In genomic region chr5:143760508-143760907, GRCm38 (mm10) we compare ENCODE assay signal across 35 mouse cellular contexts.
"Had no signal": no experiment of that assay in that cellular context is flagged by ENCODE, and none has a peak within 500 bp of the region (broad histone marks: within the 10 kb centered on the region; RNA-seq: fewer than 3 reads in every experiment).

No protein-coding gene starts in this region.

- ATAC-seq: hindbrain, embryonic 16.5 days; hindbrain, postnatal 0 days; inflammation-experienced regulatory T-cells, adult 6 months; intestine, embryonic 15.5 days; intestine, embryonic 16.5 days; intestine, postnatal 0 days had no signal

- H3K4me3 ChIP-seq: heart, adult 2 months; heart, embryonic 10.5 days; heart, embryonic 12.5 days; heart, embryonic 13.5 days; heart, embryonic 15.5 days; hindbrain, embryonic 10.5 days; hindbrain, embryonic 12.5 days; hindbrain, embryonic 13.5 days; hindbrain, embryonic 15.5 days; intestine, embryonic 15.5 days; kidney, embryonic 15.5 days; layer of hippocampus, adult 2 months had no signal

- H3K36me3 ChIP-seq: heart, embryonic 15.5 days; intestine, embryonic 15.5 days; kidney, embryonic 15.5 days had no signal

- DNase-seq: heart, adult 2 months; heart, postnatal 10 days; heart, postnatal 14 days; heart, postnatal 36 days; heart, postnatal 4 days; kidney, adult 11 months; kidney, adult 18-20 months; kidney, adult 2 months; kidney, adult 8-10 months; kidney, adult 9 months; kidney, postnatal 10 days; kidney, postnatal 14 days; kidney, postnatal 25 days; kidney, postnatal 36 days; kidney, postnatal 4 days; layer of hippocampus, adult 9-11 months; layer of hippocampus, postnatal 36 days had no signal

- H3K27me3 ChIP-seq: heart, embryonic 12.5 days; heart, embryonic 15.5 days; intestine, embryonic 15.5 days; kidney, embryonic 15.5 days had no signal

- H3K4me1 ChIP-seq: intestine, embryonic 15.5 days had no signal

- H3K27ac ChIP-seq: heart, adult 2 months; heart, embryonic 10.5 days; heart, embryonic 13.5 days; heart, embryonic 15.5 days; hindbrain, embryonic 10.5 days; hindbrain, embryonic 12.5 days; hindbrain, embryonic 13.5 days; hindbrain, embryonic 14.5 days; hindbrain, embryonic 15.5 days; hindbrain, postnatal 0 days; intestine, embryonic 15.5 days; kidney, embryonic 15.5 days; kidney, postnatal 0 days; layer of hippocampus, adult 2 months had no signal
